Mouse (Mus musculus) cortical plate, adult 2 months (tissue): ENCODE data around the gene Pkp1.

ENCODE experiments used
- CTCF ChIP-seq: fragments of 200-500 bp; IDR thresholded peaks from 2 replicates; pipeline ENCODE4 v1.5.1; 2011; ENCODE audit warnings: mild to moderate bottlenecking, control low read depth, low read length; ENCODE audit not compliant: insufficient read depth; ENCODE audit errors: extremely low read depth
- POLR2A ChIP-seq: fragments of 200-500 bp; IDR thresholded peaks from 2 replicates; pipeline ENCODE4 v1.6.1; 2011; ENCODE audit warnings: mild to moderate bottlenecking, low read length, control low read depth; ENCODE audit not compliant: insufficient read depth; ENCODE audit errors: extremely low read depth

DNA sequence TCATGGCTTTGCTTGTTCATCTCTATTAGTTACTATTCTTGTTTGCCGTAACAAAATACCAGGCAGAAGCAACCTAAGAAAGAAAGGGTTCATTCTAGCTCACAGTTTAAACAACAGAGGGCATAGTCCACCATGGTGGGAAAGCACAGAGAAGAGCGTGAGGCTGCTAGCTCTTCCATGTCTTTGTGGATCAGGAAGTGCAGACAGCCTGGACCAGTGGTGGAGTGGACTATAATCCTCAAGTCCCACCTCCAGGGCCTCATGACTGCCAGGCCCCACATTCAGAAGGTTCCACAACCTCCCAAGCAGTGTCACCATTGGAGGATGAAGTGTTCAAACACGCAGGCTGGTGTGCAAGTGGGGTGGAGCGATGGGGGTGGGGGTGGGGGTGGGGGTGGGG lies 65.8 kb downstream of the Pkp1 start:
- TF ChIP-seq POLR2A (no peak), CTCF (no peak)
